Mouse (Mus musculus) cerebellum, adult 18-20 months (tissue): Measurements from ENCODE around the gene Il11ra1.
"Not testable (repeated sequence)": the region's sequence is repeated elsewhere in the genome, so short reads cannot be mapped to it uniquely, and the experiment has no call there.

Source experiments
- DNase-seq, 2 experiments: peaks; one replicate each; pipeline ENCODE4 v3.0.0; 2021

Gene Il11ra1

DNA sequence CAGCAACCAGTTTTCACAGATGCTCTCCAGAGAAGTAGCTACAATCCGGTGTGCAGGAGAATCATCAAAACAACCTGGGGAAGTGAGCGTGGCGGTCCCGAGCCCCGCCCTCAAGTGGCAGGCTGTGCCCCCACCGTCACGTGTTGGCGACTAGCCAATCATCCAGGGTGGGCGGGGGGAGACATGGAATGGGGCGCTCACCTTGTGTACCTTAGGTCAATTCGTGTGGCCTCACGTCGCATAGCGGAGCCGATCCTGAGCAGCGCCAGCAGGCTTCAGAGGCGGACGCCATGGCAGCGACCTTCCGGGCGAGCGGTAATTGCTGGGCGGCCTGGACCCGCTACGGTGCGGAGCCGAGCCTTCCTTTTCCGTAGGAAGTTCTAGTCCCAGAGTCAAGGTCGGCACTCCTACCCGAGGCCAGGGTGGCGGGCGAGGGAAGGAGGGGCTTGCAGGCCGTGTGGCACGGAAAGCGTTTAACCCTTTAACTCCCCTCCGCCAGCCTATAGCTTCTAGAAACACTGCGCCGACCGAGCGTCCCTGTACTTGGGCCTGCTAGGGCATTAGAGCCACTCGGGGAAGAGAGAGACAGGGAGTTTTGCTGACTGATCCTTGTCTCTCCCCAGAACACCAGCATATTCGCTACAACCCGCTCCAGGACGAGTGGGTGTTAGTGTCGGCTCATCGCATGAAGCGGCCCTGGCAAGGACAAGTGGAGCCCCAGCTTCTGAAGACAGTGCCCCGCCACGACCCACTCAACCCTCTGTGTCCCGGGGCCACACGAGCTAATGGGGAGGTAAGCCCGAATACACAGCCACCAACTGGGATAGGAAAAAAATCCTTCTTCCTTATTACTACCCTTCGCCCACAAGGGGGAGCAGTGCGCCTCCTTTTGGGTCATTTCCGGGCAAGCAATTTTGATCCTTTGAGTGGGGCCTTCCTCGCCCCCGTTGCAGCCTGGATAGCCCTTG is 55.8 kb downstream of the Il11ra1 start, which contains the start of gene Sigmar1:
Sigmar1 (minus strand) TSS at position 820 of the 968 bp plus-strand sequence.
- peak; percentile 83 to 90 for DNase-seq

DNA sequence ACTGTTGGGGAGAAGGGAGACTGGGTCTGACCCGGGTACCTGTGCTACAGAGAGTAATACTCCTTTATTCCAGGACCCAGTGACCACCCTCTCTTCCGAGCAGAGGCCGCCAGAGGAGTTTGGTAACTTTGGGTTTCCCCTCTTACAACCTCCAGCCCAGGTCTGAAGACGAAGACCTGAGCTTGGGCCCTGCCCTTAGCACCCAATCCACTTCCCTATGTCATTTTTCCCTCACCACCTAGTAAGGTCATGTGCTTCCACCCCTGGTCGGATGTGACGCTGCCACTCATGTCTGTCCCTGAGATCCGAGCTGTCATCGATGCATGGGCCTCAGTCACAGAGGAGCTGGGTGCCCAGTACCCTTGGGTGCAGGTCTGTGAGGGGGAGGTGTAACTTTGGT is 56.7 kb downstream of the Il11ra1 start:
- no peak for DNase-seq

DNA sequence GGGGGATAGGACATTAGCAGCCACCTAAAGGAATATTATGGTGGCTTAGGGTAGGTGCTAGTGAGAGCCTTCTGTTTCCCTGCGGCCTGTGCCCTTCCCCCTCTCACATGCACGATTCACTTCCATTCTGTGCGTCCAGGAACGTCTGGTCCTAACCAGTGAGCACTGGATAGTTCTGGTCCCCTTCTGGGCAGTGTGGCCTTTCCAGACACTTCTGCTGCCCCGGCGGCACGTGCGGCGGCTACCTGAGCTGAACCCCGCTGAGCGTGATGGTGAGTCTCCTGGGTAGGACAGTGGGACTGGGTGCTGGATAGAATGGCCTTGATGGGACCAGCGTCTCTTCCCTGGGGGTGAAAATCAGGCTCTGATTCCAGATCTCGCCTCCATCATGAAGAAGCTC is 57.5 kb downstream of the Il11ra1 start:
- no peak for DNase-seq

DNA sequence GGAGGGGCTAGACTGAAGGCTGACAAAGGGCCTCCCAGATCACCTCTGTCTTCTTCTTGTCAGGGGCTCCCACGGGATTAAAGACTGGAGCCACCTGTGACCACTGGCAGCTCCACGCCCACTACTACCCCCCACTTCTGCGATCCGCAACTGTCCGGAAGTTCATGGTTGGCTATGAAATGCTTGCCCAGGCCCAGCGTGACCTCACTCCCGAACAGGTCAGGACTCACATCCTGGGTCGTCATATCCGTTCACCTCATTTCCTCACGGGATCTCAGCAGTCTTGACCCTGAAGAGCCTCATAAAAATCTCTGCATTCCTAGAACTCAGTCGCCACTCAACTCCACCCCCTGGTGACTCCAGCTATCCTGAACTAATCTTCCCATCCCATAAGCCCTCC is 58.2 kb downstream of the Il11ra1 start:
- no peak for DNase-seq

DNA sequence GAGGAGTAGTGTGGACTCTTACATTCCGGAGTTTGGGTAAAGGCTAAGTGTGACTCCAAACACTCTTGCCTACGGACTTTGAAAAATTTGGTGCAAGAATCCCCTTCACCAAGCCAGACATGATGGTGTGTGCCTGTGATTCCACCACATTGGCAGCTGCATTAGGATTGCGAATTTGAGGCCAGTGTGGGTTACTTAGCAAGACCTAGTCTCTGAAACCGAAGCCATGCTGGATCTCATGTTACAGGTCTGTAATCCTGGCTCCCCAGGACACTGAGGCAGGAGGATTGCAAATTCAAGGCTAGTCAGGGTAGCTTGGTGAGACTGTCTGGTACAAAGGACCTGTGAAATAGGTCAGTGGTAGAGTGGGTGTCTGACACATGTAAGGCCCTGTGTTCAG is 58.9 kb downstream of the Il11ra1 start:
- no peak for DNase-seq

- peak in 1 of 2 experiments; percentile 36 for DNase-seq
Observed at GRCm38 (mm10) chr4:41759206-41759605, 59.4 kb downstream of the Il11ra1 start.

DNA sequence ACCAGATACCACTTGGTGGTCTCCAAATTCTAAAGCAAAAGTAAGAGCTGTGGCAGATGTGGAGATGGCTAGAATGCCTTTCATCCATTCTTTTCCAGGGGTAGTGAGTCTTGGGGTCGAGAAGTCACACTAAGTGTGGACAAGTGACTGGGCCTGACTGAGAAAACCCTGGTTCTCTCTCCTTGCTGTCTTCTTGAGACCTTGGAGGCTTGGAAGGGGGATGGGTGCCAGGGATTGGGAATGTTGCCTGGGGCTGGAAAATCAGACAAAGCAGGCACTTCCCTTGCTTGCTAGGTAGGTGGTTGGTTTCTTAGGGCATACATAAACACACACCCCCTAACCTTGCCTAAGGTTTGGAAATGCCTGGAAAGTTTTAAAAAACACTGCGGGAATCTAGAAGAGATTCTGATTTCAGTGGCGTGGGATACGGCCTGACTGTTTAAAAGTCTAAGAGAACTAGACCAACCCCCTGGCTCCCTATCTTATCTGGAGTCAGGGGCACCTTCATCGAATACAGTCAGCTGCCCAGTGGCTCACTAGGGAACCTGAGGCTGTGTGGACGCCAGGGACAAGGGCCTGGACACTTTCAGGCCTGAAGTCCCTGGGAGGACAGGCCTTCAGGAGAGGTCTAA is 60.0 kb downstream of the Il11ra1 start:
- DNase-seq = no peak

DNA sequence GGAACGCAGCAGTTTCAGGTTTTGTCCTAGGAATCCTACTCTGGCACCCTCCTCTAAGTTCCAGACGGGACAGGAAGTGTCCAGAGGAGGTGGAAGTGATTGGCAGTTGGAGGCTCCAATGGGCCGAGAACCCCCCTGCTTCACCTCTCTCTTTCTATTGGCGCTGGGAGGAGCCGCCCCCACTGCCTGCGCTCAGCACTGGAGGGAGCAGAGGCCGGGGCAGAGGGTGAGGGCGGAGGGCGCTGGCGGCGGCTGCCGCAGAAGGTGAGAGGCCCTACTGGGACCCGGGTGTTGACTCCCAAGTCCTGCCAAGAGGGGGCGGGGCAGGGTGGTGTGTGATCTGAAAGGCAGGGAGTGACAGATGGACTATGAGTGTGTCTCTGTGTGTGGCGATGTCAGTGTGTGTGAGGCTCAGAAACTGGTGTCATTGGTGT is 60.5 kb downstream of the Il11ra1 start:
- peak; percentile 89 to 90 for DNase-seq

GRCm38 (mm10) chr4:41760911-41761310 is 61.1 kb downstream of the Il11ra1 start:
- DNase-seq = no peak

GRCm38 (mm10) chr4:41761680-41762079 is 61.9 kb downstream of the Il11ra1 start:
- no peak for DNase-seq

DNA sequence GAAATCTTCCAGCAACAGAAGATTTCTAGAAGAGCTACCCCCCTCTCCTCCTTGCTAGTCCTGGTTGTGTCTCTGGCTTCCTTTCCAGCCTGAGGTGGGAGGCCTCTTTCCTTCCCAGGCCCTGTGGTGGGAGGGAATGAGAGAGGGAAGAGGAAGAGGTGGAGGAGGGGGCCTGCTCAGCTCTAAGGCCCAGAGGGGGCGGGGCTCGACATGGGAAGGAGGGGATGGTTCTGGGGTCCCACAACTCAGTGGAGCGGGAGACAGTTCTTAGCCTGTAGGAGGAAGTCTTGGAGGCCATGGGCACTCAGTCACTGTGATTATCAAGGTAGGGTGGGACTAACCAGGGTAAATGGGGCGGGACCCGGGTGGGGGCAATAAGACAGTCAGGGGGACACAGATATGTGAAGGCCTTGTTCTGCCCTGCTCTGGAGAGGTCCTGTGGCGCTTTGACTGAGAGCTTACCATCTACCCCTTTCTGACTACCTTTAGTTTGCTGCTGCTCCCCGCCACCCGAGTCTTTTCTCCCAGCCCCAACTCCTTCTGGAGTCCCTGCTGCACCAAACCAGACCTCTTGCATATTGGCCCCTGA is 62.4 kb downstream of the Il11ra1 start:
- DNase-seq = no peak

- peak; percentile 53 to 62 for DNase-seq
Observed at GRCm38 (mm10) chr4:41762688-41763114, 62.9 kb downstream of the Il11ra1 start.

DNA sequence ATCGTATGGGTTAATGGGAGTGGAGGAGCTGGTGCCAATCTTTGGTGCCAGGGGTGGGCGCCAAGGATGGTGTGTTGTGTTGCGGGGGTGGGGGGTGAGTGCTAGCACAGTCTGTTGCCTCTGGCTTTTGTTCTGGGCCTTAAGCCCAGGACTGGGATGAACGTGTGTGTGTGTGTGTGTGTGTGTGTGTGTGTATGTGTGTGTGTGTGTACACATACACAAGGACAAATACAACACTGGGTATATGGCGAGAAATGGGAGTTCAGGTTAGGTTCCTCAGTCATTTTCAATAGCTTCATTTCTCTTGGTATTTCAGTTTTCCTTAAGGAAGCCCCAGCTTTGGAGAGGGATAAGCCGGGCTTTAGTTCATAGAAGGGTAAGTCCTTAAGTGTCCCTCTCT is 63.4 kb downstream of the Il11ra1 start:
- DNase-seq = not testable (repeated sequence)

GRCm38 (mm10) chr4:41767301-41767700 is 67.5 kb downstream of the Il11ra1 start:
- not testable (repeated sequence) for DNase-seq

DNA sequence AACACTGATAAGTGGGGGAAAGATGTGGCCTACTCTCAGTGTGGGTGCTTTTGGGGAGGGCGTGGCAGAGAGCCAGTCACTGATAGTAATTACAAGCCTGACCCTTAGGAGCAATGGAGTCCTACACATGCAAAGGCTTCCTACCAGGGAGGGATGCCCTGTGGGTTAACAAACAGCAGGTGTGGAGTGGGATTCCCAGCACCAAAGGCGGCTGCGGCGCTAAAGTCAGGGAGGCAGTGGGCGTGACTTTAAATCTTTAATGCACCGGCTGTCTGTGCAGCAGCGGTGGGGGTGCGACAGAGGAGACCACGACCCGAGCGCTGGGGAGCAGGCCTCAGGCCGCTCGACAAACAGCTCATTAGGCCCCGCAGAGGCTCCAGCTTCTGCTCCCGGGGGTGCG is 73.2 kb downstream of the Il11ra1 start:
- not testable (repeated sequence) for DNase-seq

DNA sequence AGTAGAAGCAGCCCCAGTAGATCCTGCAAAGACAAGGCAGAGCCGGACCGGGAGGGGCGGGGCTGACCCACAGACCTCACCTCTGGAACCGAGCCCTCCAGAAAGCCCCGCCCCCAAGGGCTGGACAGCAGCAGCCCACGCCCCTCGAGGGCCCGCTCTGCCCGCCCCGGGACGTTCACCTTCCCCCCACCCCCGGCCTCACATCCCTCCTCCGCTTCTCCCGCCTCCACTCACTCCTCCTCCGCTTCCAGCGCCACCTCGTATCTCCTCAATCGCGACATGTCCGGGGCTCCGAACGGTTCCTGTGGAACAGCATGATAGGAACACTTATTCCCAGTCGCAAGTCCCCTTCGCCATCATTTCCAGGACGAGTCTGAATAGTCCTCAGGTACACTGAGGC is 73.7 kb downstream of the Il11ra1 start:
- peak; percentile 66 to 70 for DNase-seq

DNA sequence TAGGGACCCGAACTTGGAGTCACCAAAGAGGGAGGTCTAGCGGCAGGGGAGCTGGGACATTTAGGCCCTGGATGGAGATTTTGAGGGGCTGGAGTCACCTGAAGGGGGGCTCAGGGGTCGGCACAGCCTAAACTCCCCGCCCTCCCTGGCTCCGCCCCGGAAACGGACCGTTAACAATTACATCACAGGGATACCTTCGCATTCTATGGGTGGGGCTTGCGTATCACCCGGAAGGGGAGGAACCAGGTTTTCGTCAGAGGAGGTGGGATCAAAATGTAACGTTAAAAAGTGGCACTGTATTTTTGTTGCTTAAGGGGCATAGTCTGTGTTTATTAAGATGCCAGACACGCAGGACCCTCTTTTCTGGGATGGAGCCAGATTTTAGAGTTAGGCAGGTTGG is 74.2 kb downstream of the Il11ra1 start, which contains the start of gene Ccl27a:
Ccl27a (minus strand) TSS at position 246 of the 400 bp plus-strand sequence.
- DNase-seq = peak; percentile 83 to 91

DNA sequence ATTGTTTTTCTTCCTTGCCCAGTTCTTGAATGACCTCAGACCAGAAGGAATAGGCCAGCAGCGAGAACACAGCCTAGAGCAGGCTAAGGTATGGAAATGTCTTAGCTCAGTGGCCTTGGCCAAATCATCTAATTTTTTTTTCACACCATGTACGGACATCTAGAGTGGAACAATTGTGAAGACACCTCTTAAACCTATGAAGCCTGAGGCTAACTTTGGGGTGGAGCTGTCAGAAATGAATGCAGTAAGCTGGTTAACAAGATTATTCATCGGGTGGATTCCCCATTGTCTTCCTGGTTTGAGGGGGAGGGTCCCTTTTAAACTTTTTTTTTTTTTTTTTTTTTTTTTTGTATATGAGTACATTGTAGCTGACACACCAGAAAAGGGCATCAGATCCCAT is 74.7 kb downstream of the Il11ra1 start:
- DNase-seq = not testable (repeated sequence)

DNA sequence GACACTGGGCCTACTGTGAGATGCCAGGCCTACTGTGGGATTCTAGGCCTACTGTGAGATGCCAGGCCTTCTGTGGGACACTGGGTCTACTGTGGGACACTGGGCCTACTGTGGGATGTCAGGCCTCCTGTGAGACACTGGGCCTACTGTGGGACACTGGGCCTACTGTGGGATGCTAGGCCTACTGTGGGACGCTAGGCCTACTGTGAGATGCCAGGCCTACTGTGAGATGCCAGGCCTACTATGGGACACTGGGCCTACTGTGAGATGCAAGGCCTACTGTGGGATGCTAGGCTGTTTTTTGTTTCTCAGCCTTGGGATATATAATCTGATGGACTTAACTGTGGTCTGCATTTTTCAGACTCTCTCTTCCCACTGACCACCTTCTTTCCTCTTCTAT is 76.1 kb downstream of the Il11ra1 start:
- not testable (repeated sequence) for DNase-seq

DNA sequence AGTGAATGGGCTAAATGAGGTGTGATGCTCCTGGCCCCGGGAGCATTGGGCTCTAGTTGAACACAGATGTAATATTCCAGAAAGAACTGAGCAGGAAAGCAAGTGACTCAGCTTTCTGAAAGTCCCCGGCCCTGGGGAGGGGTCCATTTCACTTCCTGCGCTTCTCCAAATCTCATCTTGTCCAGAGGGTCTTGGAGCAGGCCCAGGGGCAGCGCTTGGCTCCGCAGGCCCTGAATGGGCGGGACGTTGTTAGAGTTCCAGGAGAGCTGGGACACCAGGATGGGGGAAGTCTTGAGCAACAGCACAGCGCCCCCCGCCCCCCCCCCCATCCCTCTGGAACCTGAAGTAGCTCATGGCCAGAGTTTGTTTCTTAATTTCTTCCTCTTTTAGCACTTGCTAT is 81.5 kb downstream of the Il11ra1 start:
- DNase-seq = not testable (repeated sequence)

DNA sequence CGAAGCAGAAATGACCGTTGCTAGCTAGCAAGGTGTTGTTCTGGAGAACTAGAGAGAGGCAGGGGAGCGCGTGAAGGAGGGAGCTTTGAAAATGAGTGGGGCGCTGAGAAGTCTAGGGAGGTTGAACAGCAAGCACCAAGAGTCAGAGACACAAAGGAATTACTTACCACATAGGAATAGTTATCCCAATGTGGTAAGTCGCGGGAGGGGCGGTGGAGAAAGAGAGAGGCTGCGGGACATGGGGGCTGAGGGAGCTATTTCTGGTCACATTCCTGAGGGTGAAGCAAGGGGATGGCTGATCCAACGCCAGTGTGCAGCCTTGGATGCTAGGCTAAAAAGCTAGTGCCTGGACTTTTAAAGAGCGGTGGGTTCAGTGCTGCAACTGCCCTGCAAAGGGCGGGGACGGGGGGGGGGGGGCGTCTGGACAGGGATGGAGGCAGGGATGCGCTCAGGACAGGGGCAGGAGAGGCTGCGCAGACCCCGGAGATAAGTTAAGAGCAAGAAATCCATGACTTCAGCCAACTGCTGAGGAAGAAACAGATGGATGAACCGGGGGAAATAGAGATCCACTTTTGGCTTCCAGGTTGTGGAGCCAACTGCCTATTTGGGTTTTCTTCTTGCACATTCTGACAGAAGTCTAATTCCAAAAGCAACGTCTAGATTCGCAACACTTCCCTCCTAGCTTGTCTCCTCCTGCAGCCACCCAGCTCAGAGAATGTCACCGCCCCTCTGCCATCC is 82.1 kb downstream of the Il11ra1 start:
- DNase-seq = not testable (repeated sequence)

- DNase-seq = not testable (repeated sequence)
Observed at GRCm38 (mm10) chr4:41782711-41783110, 82.9 kb downstream of the Il11ra1 start.

GRCm38 (mm10) chr4:41783197-41783596 is 83.4 kb downstream of the Il11ra1 start:
- DNase-seq = not testable (repeated sequence)
